Mouse (Mus musculus): ENCODE data around the gene Casp9.
A peak's percentile ranks its signal among the peaks of the same experiment; 100 is the strongest.

Casp9 gene

GRCm38 (mm10) chr4:141827401-141827800 lies 34.0 kb downstream of the Casp9 start:
- Histone ChIP-seq H3K27me3 (ENCODE audit: insufficient read depth, low read length) (no peaks in the 10 kb centered on the region), H3K9me3 (ENCODE audit: low read length) (no peaks in the 10 kb centered on the region), H3K36me3 (ENCODE audit: insufficient read depth, low read length) (no peaks in the 10 kb centered on the region), H3K4me1 (replicated peaks; ENCODE audit: low read depth, low read length) (peaks cover 37% of the 10 kb centered on the region), H3K4me3 (replicated peaks; ENCODE audit: low read length) (no peak overlapping the region)
- TF ChIP-seq CTCF (conservative IDR thresholded peaks at IDR 0.05; ENCODE audit: low read length), result no peak
- TF ChIP-seq NANOG (IDR thresholded peaks at IDR 0.05; ENCODE audit: borderline replicate concordance, low read length), result no peak
- TF ChIP-seq POU5F1 (IDR thresholded peaks at IDR 0.05; ENCODE audit: borderline replicate concordance, low read length), result no peak

DNA sequence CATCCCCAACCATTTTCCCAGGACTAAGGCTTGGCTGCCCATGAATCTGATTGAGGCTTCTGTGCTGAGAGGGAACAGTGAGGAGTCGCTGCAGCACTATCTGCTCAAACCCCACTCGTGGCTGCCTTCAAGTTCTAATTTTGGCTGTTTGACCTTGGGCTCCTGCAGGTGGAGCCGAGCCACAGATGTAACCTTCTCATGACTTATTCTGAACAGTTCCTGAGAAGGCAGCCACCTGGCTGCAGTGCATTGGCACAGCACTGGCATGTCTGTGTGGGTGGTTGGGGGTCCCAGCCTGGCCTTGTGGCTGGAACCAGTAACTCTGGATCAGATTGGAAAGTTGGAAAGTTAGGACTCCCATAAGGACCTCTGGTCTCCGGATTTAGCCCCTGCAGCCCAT lies 34.8 kb downstream of the Casp9 start:
- no peaks in the 10 kb centered on the region for H3K27me3 ChIP-seq (ENCODE audit: insufficient read depth, low read length)
- H3K4me3 ChIP-seq (replicated peaks; ENCODE audit: low read length), result no peak overlapping the region
- no peaks in the 10 kb centered on the region for H3K36me3 ChIP-seq (ENCODE audit: insufficient read depth, low read length)
- no peak for TF ChIP-seq POU5F1 (IDR thresholded peaks at IDR 0.05; ENCODE audit: borderline replicate concordance, low read length)
- TF ChIP-seq CTCF (conservative IDR thresholded peaks at IDR 0.05; ENCODE audit: low read length), result no peak
- no peak for TF ChIP-seq NANOG (IDR thresholded peaks at IDR 0.05; ENCODE audit: borderline replicate concordance, low read length)
- H3K4me1 ChIP-seq (replicated peaks; ENCODE audit: low read depth, low read length), result peaks cover 30% of the 10 kb centered on the region
- H3K9me3 ChIP-seq (ENCODE audit: low read length), result no peaks in the 10 kb centered on the region

GRCm38 (mm10) chr4:141830381-141830780 lies 37.0 kb downstream of the Casp9 start:
- Histone ChIP-seq H3K27me3 (ENCODE audit: insufficient read depth, low read length) (peaks cover 4% of the 10 kb centered on the region; the same call in 1 of the 2 replicates), H3K4me1 (replicated peaks; ENCODE audit: low read depth, low read length) (peaks cover 24% of the 10 kb centered on the region), H3K36me3 (ENCODE audit: insufficient read depth, low read length) (no peaks in the 10 kb centered on the region), H3K4me3 (replicated peaks; ENCODE audit: low read length) (0 out of 2 replicates have a peak overlapping the region, but pooled peaks have one; percentile 17), H3K9me3 (ENCODE audit: low read length) (no peaks in the 10 kb centered on the region)
- TF ChIP-seq CTCF (conservative IDR thresholded peaks at IDR 0.05; ENCODE audit: low read length) (no peak), POU5F1 (IDR thresholded peaks at IDR 0.05; ENCODE audit: borderline replicate concordance, low read length) (no peak), NANOG (IDR thresholded peaks at IDR 0.05; ENCODE audit: borderline replicate concordance, low read length) (no peak)

DNA sequence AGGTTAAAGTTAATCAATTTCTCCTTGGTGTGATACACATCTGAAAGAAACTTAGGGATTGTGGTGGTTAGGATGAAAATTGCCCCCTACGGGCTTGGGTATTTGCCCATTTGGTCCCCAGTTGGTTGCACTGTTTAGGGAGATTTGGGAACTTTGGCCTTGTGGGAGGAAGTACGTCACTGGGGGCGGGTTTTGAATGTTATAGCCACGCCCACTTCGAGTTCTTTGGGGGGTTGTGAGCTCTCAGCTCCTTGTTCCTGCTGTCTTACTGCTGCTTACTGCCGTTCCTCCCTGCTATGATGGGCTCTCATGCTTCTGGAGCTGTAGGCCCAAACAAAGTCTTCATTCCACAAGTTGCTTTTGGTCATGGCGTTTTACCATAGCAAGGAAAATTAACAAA lies 37.9 kb downstream of the Casp9 start:
- TF ChIP-seq CTCF (conservative IDR thresholded peaks at IDR 0.05; ENCODE audit: low read length) (no peak), POU5F1 (IDR thresholded peaks at IDR 0.05; ENCODE audit: borderline replicate concordance, low read length) (no peak), NANOG (IDR thresholded peaks at IDR 0.05; ENCODE audit: borderline replicate concordance, low read length) (no peak)

DNA sequence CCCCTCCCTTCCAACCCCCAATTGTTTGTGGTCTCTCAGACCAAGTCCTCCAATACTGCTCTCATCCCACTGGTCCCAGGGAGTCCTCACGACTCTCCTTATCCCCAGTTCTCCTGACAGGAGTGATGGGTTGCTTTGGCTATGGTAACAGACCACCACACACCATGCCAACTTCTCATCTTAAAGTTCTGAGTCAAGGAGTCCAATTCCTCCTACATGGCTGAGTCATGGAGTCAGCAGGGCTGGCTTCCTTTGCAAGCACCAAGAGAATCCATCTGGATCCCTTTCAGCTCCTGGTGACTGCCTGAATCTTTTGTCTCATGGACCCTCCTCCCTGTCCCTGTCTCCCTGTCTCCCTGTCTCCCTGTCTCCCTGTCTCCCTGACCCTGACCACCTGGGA lies 40.5 kb downstream of the Casp9 start:
- peaks cover 4% of the 10 kb centered on the region; the same call in 1 of the 2 replicates for H3K27me3 ChIP-seq (ENCODE audit: insufficient read depth, low read length)
- H3K4me1 ChIP-seq (replicated peaks; ENCODE audit: low read depth, low read length), result peaks cover 27% of the 10 kb centered on the region
- no peak for TF ChIP-seq NANOG (IDR thresholded peaks at IDR 0.05; ENCODE audit: borderline replicate concordance, low read length)
- TF ChIP-seq POU5F1 (IDR thresholded peaks at IDR 0.05; ENCODE audit: borderline replicate concordance, low read length), result no peak
- TF ChIP-seq CTCF (conservative IDR thresholded peaks at IDR 0.05; ENCODE audit: low read length), result no peak
- H3K9me3 ChIP-seq (ENCODE audit: low read length), result no peaks in the 10 kb centered on the region
- H3K4me3 ChIP-seq (replicated peaks; ENCODE audit: low read length), result no peak overlapping the region
- H3K36me3 ChIP-seq (ENCODE audit: insufficient read depth, low read length), result no peaks in the 10 kb centered on the region

More for the DNA sequence above, 37.9 kb downstream of the Casp9 start:
- Histone ChIP-seq H3K27me3 (ENCODE audit: insufficient read depth, low read length) (peaks cover 4% of the 10 kb centered on the region; the same call in 1 of the 2 replicates), H3K36me3 (ENCODE audit: insufficient read depth, low read length) (no peaks in the 10 kb centered on the region), H3K4me3 (replicated peaks; ENCODE audit: low read length) (peak overlapping the region; percentile 51), H3K4me1 (replicated peaks; ENCODE audit: low read depth, low read length) (peaks cover 24% of the 10 kb centered on the region), H3K9me3 (ENCODE audit: low read length) (no peaks in the 10 kb centered on the region)

DNA sequence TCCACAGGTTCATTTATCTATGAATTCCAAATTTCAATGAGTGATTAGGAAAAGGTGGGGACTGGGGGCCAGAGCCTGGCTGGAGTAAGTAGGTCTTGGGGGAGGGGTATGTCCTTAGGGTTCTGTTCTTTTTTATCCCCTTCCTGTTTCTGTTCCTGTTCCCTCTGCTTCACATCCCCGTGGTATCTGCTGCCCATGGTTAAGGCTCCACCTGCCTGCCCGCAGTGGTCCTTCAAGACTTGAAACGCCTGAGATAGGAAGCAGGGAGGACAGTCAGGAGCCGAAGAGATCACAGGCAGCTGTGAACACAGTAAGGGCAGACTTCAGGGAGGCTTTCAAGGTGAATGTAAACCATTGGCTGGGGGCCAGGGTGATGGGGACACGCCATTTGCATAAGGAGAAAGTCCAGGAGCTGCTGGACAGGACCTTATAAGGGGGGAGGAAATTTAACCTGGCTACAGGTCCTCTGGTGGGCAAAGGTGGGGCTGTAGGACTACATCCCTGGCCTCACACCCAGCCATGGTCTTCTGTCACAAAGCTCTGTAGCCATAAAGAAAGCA lies 41.2 kb downstream of the Casp9 start:
- no peak for TF ChIP-seq CTCF (conservative IDR thresholded peaks at IDR 0.05; ENCODE audit: low read length)
- TF ChIP-seq POU5F1 (IDR thresholded peaks at IDR 0.05; ENCODE audit: borderline replicate concordance, low read length), result no peak
- TF ChIP-seq NANOG (IDR thresholded peaks at IDR 0.05; ENCODE audit: borderline replicate concordance, low read length), result no peak
- peaks cover 4% of the 10 kb centered on the region; the same call in 1 of the 2 replicates for H3K27me3 ChIP-seq (ENCODE audit: insufficient read depth, low read length)
- no peaks in the 10 kb centered on the region for H3K36me3 ChIP-seq (ENCODE audit: insufficient read depth, low read length)

GRCm38 (mm10) chr4:141845999-141846398 lies 52.6 kb downstream of the Casp9 start, which contains the start of gene Ctrc:
Ctrc (minus strand) TSS chr4:141846359.
- no peaks in the 10 kb centered on the region for H3K4me1 ChIP-seq (replicated peaks; ENCODE audit: low read depth, low read length)
- H3K9me3 ChIP-seq (ENCODE audit: low read length), result no peaks in the 10 kb centered on the region
- TF ChIP-seq CTCF (conservative IDR thresholded peaks at IDR 0.05; ENCODE audit: low read length) (no peak), NANOG (IDR thresholded peaks at IDR 0.05; ENCODE audit: borderline replicate concordance, low read length) (no peak), POU5F1 (IDR thresholded peaks at IDR 0.05; ENCODE audit: borderline replicate concordance, low read length) (no peak)
- no peaks in the 10 kb centered on the region for H3K36me3 ChIP-seq (ENCODE audit: insufficient read depth, low read length)
- H3K4me3 ChIP-seq (replicated peaks; ENCODE audit: low read length), result no peak within 1 kb of the TSS
- H3K27me3 ChIP-seq (ENCODE audit: insufficient read depth, low read length), result peaks cover 5% of the 10 kb centered on the region

More for the DNA sequence above, 41.2 kb downstream of the Casp9 start:
- H3K4me3 ChIP-seq (replicated peaks; ENCODE audit: low read length), result no peak overlapping the region
- H3K4me1 ChIP-seq (replicated peaks; ENCODE audit: low read depth, low read length), result peaks cover 27% of the 10 kb centered on the region
- no peaks in the 10 kb centered on the region for H3K9me3 ChIP-seq (ENCODE audit: low read length)

DNA sequence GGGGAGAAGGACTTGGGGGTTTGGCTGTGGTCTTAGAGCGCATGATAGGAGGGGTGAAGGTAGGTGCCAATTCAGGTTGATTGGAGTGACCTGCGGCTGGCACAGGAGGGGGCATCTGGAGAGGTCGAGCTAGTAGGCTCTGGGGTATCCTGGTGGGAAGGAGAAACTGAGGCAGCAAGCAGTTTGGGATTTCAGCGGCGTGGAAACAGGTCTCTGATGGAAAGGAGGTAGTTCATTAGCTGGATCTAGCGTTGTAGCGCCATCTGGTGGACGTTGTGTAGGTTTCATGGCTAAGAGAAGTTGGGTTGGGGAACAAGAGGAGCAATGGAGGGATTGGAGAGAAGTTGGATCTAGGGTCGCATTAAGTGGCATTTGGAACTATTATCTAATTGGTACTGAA lies 60.0 kb downstream of the Casp9 start:
- peaks cover 10% of the 10 kb centered on the region for H3K4me1 ChIP-seq (replicated peaks; ENCODE audit: low read depth, low read length)
- 0 out of 2 replicates have a peak, but pooled peaks cover 2% of the 10 kb centered on the region for H3K27me3 ChIP-seq (ENCODE audit: insufficient read depth, low read length)
- no peaks in the 10 kb centered on the region for H3K9me3 ChIP-seq (ENCODE audit: low read length)
- no peak overlapping the region for H3K4me3 ChIP-seq (replicated peaks; ENCODE audit: low read length)
- TF ChIP-seq POU5F1 (IDR thresholded peaks at IDR 0.05; ENCODE audit: borderline replicate concordance, low read length) (no peak), NANOG (IDR thresholded peaks at IDR 0.05; ENCODE audit: borderline replicate concordance, low read length) (no peak), CTCF (conservative IDR thresholded peaks at IDR 0.05; ENCODE audit: low read length) (peak; percentile 25; the same call in 1 of the 2 replicates)
- H3K36me3 ChIP-seq (ENCODE audit: insufficient read depth, low read length), result no peaks in the 10 kb centered on the region
